ENCODE assay signal across 10 mouse cellular contexts in genomic region chr8:69904096-69904495, GRCm38 (mm10). TPM values are rescaled to one million over a fixed set of nuclear protein-coding genes. Genes with fewer than 3 reads are reported as not detected.
DNase-seq lines count a peak whose midpoint lies in the region; ATAC-seq and TF ChIP-seq lines count a peak whose summit lies in the region.
"Had no signal": no experiment of that assay in that cellular context is flagged by ENCODE, and none has a peak within 500 bp of the region (broad histone marks: within the 10 kb centered on the region; RNA-seq: fewer than 3 reads in every experiment).

No protein-coding gene starts in this region.

- H3ac ChIP-seq in myocyte (ENCODE audit: control insufficient read depth, insufficient read length): no peak overlapping the region

- 80% methylated on average over 8 of the region's 8 CpGs for WGBS in hindbrain, embryonic 13.5 days
- 88% methylated on average over 8 of the region's 8 CpGs for WGBS in limb, embryonic 12.5 days

- peak overlapping the region; percentile 98 for H3K4me2 ChIP-seq in hindbrain, embryonic 13.5 days
- H3K4me2 ChIP-seq in limb, embryonic 12.5 days: peak overlapping the region; percentile 96
- H3K4me2 ChIP-seq in myocyte (ENCODE audit: low read depth): peak overlapping the region; percentile 73

- H3K36me3 ChIP-seq in hindbrain, embryonic 13.5 days: peaks cover 13% of the 10 kb centered on the region
- H3K36me3 ChIP-seq in limb, embryonic 12.5 days: peaks cover 30% of the 10 kb centered on the region
- peaks cover 3% of the 10 kb centered on the region for H3K36me3 ChIP-seq in myocyte (ENCODE audit: control insufficient read depth, insufficient read depth)

- no peak for TF ChIP-seq CTCF in layer of hippocampus, adult 2 months (conservative IDR thresholded peaks at IDR 0.05)

- no peaks in the 10 kb centered on the region for H3K27me3 ChIP-seq in hindbrain, embryonic 13.5 days
- H3K27me3 ChIP-seq in limb, embryonic 12.5 days: no peaks in the 10 kb centered on the region
- H3K27me3 ChIP-seq in myocyte (ENCODE audit: control insufficient read depth, insufficient read depth, insufficient read length): no peaks in the 10 kb centered on the region

- H3K9ac ChIP-seq in hindbrain, embryonic 13.5 days: peak overlapping the region; percentile 58; the same call in 1 of the 2 replicates
- H3K9ac ChIP-seq in limb, embryonic 12.5 days (replicated peaks): no peak overlapping the region

- no peak overlapping the region for H3K4me3 ChIP-seq in layer of hippocampus, adult 2 months
- no peak overlapping the region for H3K4me3 ChIP-seq in hindbrain, embryonic 13.5 days
- no peak overlapping the region for H3K4me3 ChIP-seq in limb, embryonic 12.5 days (replicated peaks)
- peak overlapping the region; percentile 90 for H3K4me3 ChIP-seq in myocyte

- no peak for DNase-seq in layer of hippocampus, adult 2 months (ENCODE audit: low spot score in 2 of 2)
- DNase-seq in layer of hippocampus, postnatal 36 days: no peak
- no peak for DNase-seq in right cerebral cortex, postnatal 36 days (ENCODE audit: low spot score in 2 of 2)
- DNase-seq in urinary bladder, adult 18-20 months (ENCODE audit: low spot score in 2 of 2): no peak
- DNase-seq: heart, postnatal 36 days; right cerebral cortex, postnatal 4 days; thymus, postnatal 36 days had no signal

- H3K9me3 ChIP-seq in hindbrain, embryonic 13.5 days: no peaks in the 10 kb centered on the region
- no peaks in the 10 kb centered on the region for H3K9me3 ChIP-seq in limb, embryonic 12.5 days

- peaks cover 21% of the 10 kb centered on the region for H3K79me2 ChIP-seq in myocyte (ENCODE audit: control insufficient read depth, insufficient read depth)

- H3K4me1 ChIP-seq in hindbrain, embryonic 13.5 days (replicated peaks): peaks cover 38% of the 10 kb centered on the region
- peaks cover 29% of the 10 kb centered on the region for H3K4me1 ChIP-seq in limb, embryonic 12.5 days (replicated peaks)

- TF ChIP-seq POLR2A in myocyte (IDR thresholded peaks at IDR 0.05; ENCODE audit: insufficient read length, low read depth): no peak

- peak overlapping the region; percentile 89 for H3K27ac ChIP-seq in layer of hippocampus, adult 2 months
- H3K27ac ChIP-seq in hindbrain, embryonic 13.5 days: no peak overlapping the region
- no peak overlapping the region for H3K27ac ChIP-seq in limb, embryonic 12.5 days

- ATAC-seq in hindbrain, embryonic 13.5 days (ENCODE audit: low FRiP score): no peak
- ATAC-seq in limb, embryonic 12.5 days (ENCODE audit: insufficient number of reproducible peaks, insufficient read depth, low FRiP score, low TSS enrichment, low read depth): no peak

TF ChIP-seq in myocyte, 11 proteins besides CTCF, POLR2A, EP300 and RAD21:
- TF ChIP-seq TCF3 (IDR thresholded peaks at IDR 0.05; ENCODE audit: insufficient read length, low read depth) (no peak), TCF12 (IDR thresholded peaks at IDR 0.05; ENCODE audit: insufficient read depth, poor library complexity, severe bottlenecking) (no peak), MAX (IDR thresholded peaks at IDR 0.05; ENCODE audit: low read depth) (no peak), POLR2AphosphoS2 (IDR thresholded peaks at IDR 0.05; ENCODE audit: insufficient read length, low read depth) (no peak), MYOG (IDR thresholded peaks at IDR 0.05; ENCODE audit: control insufficient read depth in 1 of 3, insufficient read depth in 1 of 3, insufficient read length in 2 of 3, low read depth in 2 of 3) (no peak), REST (IDR thresholded peaks at IDR 0.05; ENCODE audit: insufficient read depth, insufficient read length) (no peak), CEBPB (IDR thresholded peaks at IDR 0.05; ENCODE audit: insufficient read depth, poor library complexity, severe bottlenecking) (no peak), USF1 (IDR thresholded peaks at IDR 0.05; ENCODE audit: low read depth) (no peak), SRF (IDR thresholded peaks at IDR 0.05; ENCODE audit: control insufficient read depth, insufficient read length, low read depth) (no peak), E2F4 (IDR thresholded peaks at IDR 0.05; ENCODE audit: insufficient read depth) (no peak), MYOD1 (IDR thresholded peaks at IDR 0.05; ENCODE audit: control insufficient read depth in 1 of 3, insufficient read length in 2 of 3, low read depth in 2 of 3) (no peak)
TF ChIP-seq in myocyte: peak in this region for 0.

RNA-seq across cellular contexts. Expression of gene Yjefn3, which starts 1.6 kb away (rescaled TPM):
- total RNA-seq in layer of hippocampus, adult 2 months (2021): 10 to 100 TPM; 29.3 to 32.5 TPM
- total RNA-seq in layer of hippocampus, postnatal 36 days (2021): 10 to 100 TPM; 32.3 to 36.3 TPM
- 12.3 and 12.8 TPM in 2 replicates for polyA plus RNA-seq in hindbrain, embryonic 13.5 days (2015; fragmentation: Nextera tagmentation; extraction: Ambion mirVana)
- polyA plus RNA-seq in limb, embryonic 12.5 days (2016; fragmentation: Nextera tagmentation; extraction: Ambion mirVana): 6.0 and 7.4 TPM in 2 replicates
- 19.0 TPM for polyA plus RNA-seq in myocyte (2012; fragmentation: generic; extraction: Trizol)

RNA-seq across cellular contexts. Expression of gene Ndufa13, which starts 1.7 kb away (rescaled TPM):
- total RNA-seq in layer of hippocampus, adult 2 months (2021): 100 to 1,000 TPM; 154 to 157 TPM
- total RNA-seq in layer of hippocampus, postnatal 36 days (2021): 100 to 1,000 TPM; 154 to 159 TPM
- polyA plus RNA-seq in hindbrain, embryonic 13.5 days (2015; fragmentation: Nextera tagmentation; extraction: Ambion mirVana): 187 and 198 TPM in 2 replicates
- polyA plus RNA-seq in limb, embryonic 12.5 days (2016; fragmentation: Nextera tagmentation; extraction: Ambion mirVana): 171 and 172 TPM in 2 replicates
- polyA plus RNA-seq in myocyte (2012; fragmentation: generic; extraction: Trizol): 277 TPM

RNA-seq across cellular contexts. Expression of gene Tssk6, which starts 2.1 kb away (rescaled TPM):
- total RNA-seq in layer of hippocampus, adult 2 months (2021): under 1 TPM in 1 of 2 experiments, not detected in 1; 0.64 TPM
- total RNA-seq in layer of hippocampus, postnatal 36 days (2021): under 1 TPM in 1 of 2 experiments, not detected in 1; 0.76 TPM
- 3.4 and 4.5 TPM in 2 replicates for polyA plus RNA-seq in hindbrain, embryonic 13.5 days (2015; fragmentation: Nextera tagmentation; extraction: Ambion mirVana)
- polyA plus RNA-seq in limb, embryonic 12.5 days (2016; fragmentation: Nextera tagmentation; extraction: Ambion mirVana): 6.2 and 7.3 TPM in 2 replicates
- polyA plus RNA-seq in myocyte (2012; fragmentation: generic; extraction: Trizol): 0.92 TPM
- total RNA-seq: heart, postnatal 36 days had no signal

RNA-seq across cellular contexts. Expression of gene Cilp2, which starts 16.6 kb away (rescaled TPM):
- under 1 TPM; 0.69 to 0.72 TPM for total RNA-seq in layer of hippocampus, adult 2 months (2021)
- total RNA-seq in layer of hippocampus, postnatal 36 days (2021): under 1 TPM; 0.86 to 0.92 TPM
- polyA plus RNA-seq in hindbrain, embryonic 13.5 days (2015; fragmentation: Nextera tagmentation; extraction: Ambion mirVana): 3.5 and 3.6 TPM in 2 replicates
- polyA plus RNA-seq in limb, embryonic 12.5 days (2016; fragmentation: Nextera tagmentation; extraction: Ambion mirVana): 0.78 and 0.79 TPM in 2 replicates
- 0.20 TPM for polyA plus RNA-seq in myocyte (2012; fragmentation: generic; extraction: Trizol)
